Mouse (Mus musculus): ENCODE results near the gene 4931409K22Rik.

4931409K22Rik gene

GRCm38 (mm10) chr5:24540387-24541143, 16.0 kb downstream of the 4931409K22Rik start, which contains the start of gene Asb10:
TSS of gene Asb10 (minus strand) at chr5:24540978.
- DNase-seq (ENCODE audit: low spot score), result peak; percentile 82

- no peak for DNase-seq (ENCODE audit: low spot score)
Measured at GRCm38 (mm10) chr5:24539571-24540296, 16.9 kb downstream of the 4931409K22Rik start.

- DNase-seq (ENCODE audit: low spot score), result no peak
Measured at GRCm38 (mm10) chr5:24537618-24538017, 19.0 kb downstream of the 4931409K22Rik start.

GRCm38 (mm10) chr5:24536511-24536910, 20.1 kb downstream of the 4931409K22Rik start:
- DNase-seq (ENCODE audit: low spot score), result no peak

- DNase-seq (ENCODE audit: low spot score), result no peak
Measured at GRCm38 (mm10) chr5:24535731-24536130, 20.9 kb downstream of the 4931409K22Rik start.

- DNase-seq (ENCODE audit: low spot score), result no peak
Measured at GRCm38 (mm10) chr5:24534292-24534691, 22.3 kb downstream of the 4931409K22Rik start.

GRCm38 (mm10) chr5:24533391-24533790, 23.2 kb downstream of the 4931409K22Rik start:
- no peak for DNase-seq (ENCODE audit: low spot score)

GRCm38 (mm10) chr5:24530042-24530689, 26.4 kb downstream of the 4931409K22Rik start:
- DNase-seq (ENCODE audit: low spot score), result peak; percentile 96

GRCm38 (mm10) chr5:24527780-24528179, 28.8 kb downstream of the 4931409K22Rik start:
- no peak for DNase-seq (ENCODE audit: low spot score)

GRCm38 (mm10) chr5:24526889-24527230, 29.7 kb downstream of the 4931409K22Rik start, which contains the start of gene Gbx1:
TSS of gene Gbx1 (minus strand) at chr5:24527202.
- peak; percentile 63 for DNase-seq (ENCODE audit: low spot score)

GRCm38 (mm10) chr5:24526190-24526888, 30.3 kb downstream of the 4931409K22Rik start:
- no peak for DNase-seq (ENCODE audit: low spot score)

GRCm38 (mm10) chr5:24525360-24526189, 31.0 kb downstream of the 4931409K22Rik start:
- DNase-seq (ENCODE audit: low spot score), result no peak

- no peak for DNase-seq (ENCODE audit: low spot score)
Measured at GRCm38 (mm10) chr5:24524522-24524921, 32.1 kb downstream of the 4931409K22Rik start.

GRCm38 (mm10) chr5:24523806-24524205, 32.8 kb downstream of the 4931409K22Rik start:
- DNase-seq (ENCODE audit: low spot score), result no peak

GRCm38 (mm10) chr5:24521366-24521765, 35.2 kb downstream of the 4931409K22Rik start:
- no peak for DNase-seq (ENCODE audit: low spot score)

GRCm38 (mm10) chr5:24512271-24512670, 44.3 kb downstream of the 4931409K22Rik start:
- DNase-seq (ENCODE audit: low spot score), result peak; percentile 80

- peak; percentile 73 for DNase-seq (ENCODE audit: low spot score)
Measured at GRCm38 (mm10) chr5:24510635-24511034, 46.0 kb downstream of the 4931409K22Rik start.

GRCm38 (mm10) chr5:24508406-24508805, 48.2 kb downstream of the 4931409K22Rik start:
- DNase-seq (ENCODE audit: low spot score), result no peak

GRCm38 (mm10) chr5:24505513-24505912, 51.1 kb downstream of the 4931409K22Rik start:
- no peak for DNase-seq (ENCODE audit: low spot score)

- no peak for DNase-seq (ENCODE audit: low spot score)
Measured at GRCm38 (mm10) chr5:24502786-24503185, 53.8 kb downstream of the 4931409K22Rik start.

GRCm38 (mm10) chr5:24500851-24501250, 55.8 kb downstream of the 4931409K22Rik start:
- DNase-seq (ENCODE audit: low spot score), result peak; percentile 62
